Mouse (Mus musculus) heart, postnatal 25 days (tissue): ENCODE measurements at regions not wholly inside any gene's neighbourhood (a gene's known extent, or its start where the extent isn't known, plus 50 kb on each side); places are given as distances from the start of the nearest gene placed in this dataset.

Experiments used
- DNase-seq: peaks from one replicate; pipeline ENCODE4 v3.0.0; 2022; ENCODE audit warnings: low spot score
- intact Hi-C: fragments of 180-260 bp; cut with DNase I; formaldehyde crosslinking; loops from one replicate; pipeline ENCODE4 v1.15.1; 2025

DNA sequence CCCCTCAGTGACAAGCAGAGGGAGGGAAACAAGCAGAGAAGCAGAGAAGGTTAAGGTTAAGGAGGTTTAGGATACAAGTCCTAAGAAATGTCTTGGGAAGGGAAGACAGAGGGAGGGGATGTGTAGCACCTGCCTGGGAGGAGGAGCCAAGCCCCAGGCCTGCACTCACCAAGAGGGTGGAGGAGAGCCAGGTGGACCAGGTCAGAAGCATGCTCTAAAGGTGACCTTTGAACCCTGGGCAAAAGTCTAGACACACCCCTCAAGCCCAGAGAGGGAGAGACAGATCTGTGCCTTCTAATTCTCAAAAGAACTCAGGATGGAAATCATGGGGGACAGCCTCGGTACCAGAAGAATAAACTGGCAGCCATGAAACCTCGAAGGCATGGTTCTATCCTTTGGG lies 54.4 kb upstream of the Calm2 start:
- intact Hi-C loops = no loop called here
- no peak for DNase-seq

DNA sequence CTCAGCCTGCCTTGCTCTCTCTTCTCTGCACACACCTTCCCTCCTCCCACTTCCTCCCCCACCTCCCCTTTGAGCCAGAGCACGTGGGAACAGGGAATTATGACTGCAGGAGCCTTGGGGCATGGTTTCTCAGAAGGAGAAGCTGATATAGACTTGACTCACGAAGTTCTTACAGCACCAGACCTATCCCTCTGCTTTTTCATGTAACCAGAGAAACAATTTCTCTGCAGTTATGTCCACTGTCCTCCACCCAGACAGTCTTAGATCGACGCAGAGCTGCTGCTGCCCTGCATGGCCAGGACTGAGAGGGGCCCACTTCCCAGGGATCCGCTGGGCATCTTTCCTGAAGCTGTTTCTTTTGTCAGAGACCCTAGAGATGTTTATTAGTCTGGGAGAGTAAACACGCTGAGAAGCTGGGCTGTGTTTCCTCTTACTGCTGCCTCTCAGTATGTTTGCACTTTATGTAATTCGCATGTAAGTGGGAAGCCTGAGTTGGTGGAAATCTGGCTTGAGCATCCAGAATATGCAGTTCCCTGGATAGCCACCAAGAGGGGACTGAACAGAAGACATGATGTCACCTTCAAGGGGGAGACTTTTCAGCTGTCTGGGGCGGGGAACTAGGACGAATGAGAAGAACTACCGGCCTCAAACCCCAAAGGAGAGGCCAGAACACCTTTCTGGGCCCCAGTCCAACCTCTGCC lies 55.1 kb upstream of the Calm2 start:
- intact Hi-C loops = no loop called here
- no peak for DNase-seq

DNA sequence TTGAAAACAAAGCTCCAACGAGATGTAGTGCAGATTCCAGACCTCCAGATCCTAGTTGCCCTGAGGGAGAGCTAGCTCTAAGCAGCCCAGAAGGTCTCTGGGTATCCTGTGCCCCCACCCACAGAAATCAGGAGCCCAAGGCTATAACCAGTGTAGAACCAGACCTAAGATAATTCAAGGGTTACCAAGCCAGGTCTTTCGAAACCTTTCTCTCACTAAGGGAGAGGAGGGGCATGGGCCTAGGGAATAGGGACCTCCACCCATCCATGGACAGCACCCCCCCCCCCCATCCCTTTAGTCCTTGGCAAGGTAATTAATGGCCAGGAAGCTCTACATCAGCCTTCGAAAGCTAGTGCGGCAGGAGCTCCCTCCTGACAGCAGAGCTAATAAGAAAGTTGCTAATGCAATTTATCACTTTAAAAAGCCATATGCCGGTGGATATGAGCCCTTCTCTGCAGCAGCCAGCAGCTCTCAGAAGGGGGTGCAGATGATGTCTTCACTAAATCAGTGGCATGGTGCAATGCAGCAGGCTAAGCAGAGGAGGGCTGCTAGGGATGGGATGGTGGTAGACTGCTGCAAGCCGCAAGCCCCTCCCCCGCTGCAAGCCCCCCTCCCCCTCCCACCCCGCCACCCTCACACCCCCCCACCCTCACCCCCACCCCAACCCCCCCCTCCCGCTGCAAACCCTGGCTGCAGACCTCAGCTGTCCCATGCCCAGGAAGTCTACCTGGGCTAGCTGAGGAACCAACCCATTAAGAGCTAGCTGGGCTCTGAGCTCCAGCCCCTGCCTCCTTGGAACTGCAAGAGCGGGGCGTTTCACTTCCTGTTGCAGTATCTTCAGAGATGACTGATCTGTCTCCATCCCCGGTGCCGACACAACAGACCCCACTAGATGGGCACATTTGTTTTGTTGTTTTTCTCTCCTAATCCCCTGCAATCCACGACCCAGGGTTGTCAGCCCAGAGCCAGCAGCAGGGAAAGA lies 55.9 kb upstream of the Calm2 start:
- intact Hi-C loops = no loop called here
- DNase-seq = no peak

DNA sequence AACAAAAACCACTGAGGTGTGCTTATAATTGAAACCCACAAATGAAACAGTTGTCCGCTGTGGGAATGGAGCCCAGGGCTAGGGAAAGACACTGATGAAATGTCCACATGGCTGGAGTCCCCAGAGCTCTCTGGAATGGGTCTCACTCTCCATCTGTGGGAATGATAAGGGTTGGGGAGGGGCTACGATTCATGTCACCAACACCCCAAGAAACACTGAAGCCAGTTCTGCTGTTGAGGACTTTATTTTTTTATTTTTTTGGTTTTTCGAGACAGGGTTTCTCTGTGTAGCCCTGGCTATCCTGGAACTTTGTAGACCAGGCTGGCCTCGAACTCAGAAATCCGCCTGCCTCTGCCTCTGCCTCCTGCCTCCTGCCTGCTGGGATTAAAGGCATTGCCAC lies 56.8 kb upstream of the Calm2 start:
- no peak for DNase-seq

DNA sequence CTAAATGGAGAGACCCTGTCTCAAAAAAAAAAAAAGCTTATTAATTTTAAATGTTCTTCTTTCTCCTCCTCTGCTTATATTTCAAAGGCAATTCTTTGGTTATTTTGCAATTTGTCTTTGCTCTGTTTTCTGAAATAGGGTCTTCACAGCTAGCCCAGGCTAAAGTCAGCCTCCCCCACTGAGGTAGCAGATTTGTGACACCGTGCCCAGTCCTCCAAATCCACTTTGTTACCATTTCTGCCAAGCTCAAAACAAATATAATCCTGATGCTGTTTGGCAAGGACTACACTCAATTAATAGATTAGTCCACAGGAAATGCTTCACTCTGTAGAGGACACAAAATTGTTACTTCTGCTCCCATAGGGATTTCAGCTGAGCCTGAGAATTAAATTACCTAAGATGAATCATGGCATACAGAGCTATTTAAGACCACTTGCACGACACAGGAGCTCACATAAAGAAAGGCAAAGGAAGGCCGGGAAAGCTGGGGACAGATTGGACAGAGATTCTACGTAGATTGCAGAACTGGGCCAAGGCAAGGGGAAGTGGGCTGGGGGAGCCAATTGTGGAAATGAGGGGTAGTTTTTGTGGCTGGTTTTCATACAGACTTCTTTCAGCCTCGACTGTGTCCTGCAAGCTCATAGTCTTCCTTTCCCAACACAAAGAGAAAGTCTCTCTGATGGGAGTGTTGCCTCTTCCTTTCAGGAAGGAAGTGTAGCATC lies 58.4 kb upstream of the Calm2 start:
- DNase-seq = no peak
- intact Hi-C loops = no loop called here

More for the DNA sequence above, 56.8 kb upstream of the Calm2 start:
- intact Hi-C loops = no loop called here

DNA sequence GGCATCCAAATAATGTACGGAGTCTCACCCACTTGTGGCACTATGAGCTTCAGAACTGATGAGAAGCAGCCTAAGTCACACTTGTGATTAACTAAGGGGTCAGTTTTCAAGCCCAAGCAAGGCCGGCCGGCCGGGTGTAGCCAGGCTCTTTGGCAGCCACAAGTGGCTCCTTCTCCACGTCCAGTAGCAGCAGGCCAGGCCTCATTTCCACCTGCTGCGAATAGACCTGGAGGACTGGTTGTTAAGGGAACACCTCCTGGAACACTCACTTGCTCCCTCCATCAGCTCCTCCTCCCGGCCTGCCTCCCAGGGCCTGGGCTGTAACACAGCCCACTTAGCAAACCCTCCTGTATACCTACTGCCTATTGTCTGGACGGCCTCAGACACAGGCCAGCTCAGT lies 61.1 kb upstream of the Calm2 start:
- DNase-seq = no peak
- intact Hi-C loops = no loop called here

DNA sequence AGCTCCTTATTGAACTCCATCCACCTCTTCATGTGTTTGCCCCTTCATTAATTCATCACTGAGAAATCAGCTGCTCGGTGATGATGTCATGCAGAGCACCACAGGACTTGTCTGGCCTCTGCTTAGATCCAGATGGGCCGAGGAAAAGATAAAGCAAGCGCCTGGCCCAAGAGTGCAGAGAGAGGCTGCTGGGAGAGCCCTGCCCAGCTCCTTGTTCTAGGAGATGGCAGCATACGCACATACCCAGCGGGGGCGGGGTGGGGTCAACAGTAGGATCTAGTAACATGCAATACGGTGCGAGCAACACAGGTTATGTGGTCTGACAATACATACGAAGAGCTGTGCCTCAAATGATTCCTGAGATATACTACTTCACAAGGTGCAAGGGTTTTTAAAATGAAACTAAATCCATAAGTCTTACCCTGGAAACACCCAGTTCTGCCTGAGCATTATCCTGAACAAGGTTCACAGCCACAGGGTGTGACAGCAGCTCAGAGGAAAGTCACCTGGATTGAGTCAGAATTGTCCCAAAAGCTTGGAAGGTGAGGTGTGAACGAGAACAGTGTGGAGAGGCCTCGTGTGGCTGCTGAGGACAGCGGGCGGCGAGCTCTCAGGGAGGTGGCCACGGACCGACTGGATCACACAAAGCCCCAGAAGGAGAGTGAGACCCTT lies 62.0 kb upstream of the Calm2 start:
- intact Hi-C loops = no loop called here
- DNase-seq = no peak

DNA sequence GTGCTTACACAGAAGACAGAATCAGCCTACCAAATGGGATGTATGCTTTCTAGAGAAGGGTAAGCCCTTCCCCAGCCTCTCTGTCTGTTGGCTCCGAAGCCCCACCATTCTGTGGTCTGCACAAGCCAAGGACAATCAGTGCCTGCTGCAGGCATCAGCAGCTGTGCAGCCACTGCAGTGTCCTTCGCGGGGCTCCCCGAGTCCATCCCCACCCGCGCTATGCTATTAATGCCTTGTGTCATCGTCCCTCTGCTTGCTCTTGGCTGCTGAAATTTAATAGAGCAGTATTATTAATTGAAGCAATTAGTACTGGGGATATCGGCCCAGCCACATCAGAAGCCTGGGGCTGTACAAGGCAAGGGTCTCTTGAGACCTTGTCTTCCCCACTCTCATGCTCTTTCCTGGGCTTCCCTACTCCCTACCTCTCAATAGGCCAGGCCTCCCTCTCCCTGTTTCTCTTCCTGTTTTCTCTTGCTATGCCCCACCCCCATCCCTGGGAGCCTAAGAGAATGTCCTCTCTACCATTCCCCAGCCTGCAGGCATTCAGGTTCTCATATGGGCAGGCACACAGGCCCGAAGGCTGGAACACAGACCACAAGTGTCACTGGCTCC lies 65.4 kb upstream of the Calm2 start:
- DNase-seq = no peak

DNA sequence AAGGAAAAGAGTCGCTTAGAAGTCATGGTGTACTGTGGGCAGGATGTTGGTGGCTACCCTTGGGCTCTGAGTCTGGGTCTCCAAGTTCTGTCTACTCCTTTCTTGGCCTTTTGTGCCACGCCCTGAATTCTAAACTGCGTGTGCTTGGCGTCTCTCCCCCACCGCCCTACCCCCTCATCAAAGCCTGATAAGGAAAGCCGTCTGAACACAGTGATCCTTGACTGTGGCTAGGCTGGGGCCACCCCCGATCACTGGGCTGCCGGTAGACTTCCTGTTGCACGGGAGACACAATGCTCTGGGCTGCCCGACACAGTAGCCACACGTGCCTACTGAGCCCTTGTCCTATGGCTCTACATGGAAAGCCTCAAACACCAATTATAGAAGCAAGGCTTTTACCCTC lies 67.1 kb upstream of the Calm2 start:
- intact Hi-C loops = no loop called here
- no peak for DNase-seq

More for the DNA sequence above, 65.4 kb upstream of the Calm2 start:
- intact Hi-C loops = no loop called here

DNA sequence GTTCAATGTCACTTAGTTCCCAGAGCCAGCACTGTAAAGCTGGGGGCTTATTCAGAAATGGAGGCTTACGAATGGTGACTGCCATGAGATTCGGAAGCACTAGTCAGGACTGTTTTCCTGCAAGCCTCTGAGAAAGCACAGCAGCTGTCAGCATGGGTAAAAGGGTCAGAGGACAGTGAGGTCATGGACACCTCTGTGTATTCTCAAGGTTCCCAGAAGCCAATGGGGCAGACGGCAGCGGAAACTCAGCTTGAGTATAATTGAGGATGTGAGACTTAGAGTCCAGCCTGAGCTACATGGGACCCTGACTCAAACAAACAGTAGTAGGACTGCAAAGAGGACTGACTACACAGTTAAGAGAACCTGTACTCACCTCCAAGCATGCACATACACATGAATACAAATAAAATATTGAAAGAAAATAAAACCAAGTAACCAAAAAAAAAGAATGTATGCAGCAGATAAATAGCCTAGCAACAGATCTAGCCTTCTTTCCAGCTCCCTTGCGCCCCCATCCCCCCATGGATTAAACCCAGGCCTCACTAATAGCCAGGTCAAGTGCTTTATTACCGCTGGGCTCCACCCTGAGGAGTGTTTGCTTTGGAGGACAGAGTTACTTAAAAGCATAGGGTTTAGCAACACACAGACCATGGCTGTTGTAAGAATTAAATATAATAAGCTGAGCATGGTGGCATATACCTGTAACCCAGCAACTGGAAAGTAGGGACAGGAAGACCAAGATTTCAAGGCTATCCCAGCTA lies 67.8 kb upstream of the Calm2 start:
- DNase-seq = no peak
- intact Hi-C loops = no loop called here

DNA sequence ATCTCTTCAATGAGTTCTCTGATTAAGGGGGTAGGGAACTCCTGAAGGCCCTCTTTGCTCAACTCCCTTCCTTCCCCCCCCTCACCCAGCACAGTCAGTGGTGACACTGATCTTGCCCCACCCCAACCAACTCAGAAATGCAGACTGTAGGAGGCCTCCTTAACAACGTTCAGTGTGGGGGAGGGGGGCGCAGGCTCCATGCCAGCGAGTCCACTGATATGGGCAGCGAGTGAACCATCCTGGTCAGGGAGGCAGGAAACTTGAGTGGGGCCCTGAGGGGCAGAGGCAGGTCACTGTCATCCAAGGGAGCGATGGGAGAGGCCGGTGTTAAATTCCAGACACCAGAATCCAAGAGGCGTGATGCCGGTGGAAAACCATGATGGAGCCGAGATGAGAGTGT lies 70.5 kb upstream of the Calm2 start:
- no peak for DNase-seq
- intact Hi-C loops = no loop called here

DNA sequence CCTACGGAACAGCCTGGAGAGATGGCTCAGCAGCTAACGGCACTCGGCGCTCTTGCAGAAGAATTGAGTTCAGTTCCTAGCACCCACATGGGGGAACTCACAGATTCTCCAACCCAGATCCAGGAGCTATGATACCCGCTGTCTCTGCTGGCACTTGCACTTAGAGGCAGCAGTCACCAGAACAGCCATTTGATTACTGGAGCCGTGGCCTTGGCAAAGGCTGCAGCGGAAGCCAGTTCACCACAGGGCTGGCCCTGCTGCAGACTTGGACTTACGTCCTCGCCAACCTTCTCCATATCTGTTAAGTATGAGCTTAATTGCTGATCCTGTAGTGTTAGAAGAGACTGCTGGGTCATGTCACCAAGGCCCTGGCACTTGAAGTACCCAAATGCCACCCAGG lies 72.7 kb upstream of the Calm2 start:
- DNase-seq = no peak
- intact Hi-C loops = no loop called here

DNA sequence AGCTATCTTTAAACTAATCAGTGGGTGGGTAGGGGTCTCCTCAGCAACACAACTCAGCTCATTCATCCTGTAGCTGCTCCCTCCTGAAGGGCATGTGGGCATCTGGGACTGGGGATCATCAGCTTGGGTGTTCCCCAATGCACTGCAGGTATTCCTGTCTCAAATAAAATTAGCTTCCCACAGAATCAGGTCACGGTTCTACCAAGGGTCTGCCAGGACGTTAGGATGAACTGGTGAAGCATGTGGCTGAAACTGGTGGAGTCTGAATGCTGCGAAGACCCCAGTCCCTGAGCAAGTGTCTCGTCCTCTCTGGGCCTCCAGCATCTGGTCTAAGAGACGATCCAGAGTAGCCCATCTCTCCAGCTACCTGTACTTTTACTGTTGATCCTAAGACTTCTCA lies 74.1 kb upstream of the Calm2 start:
- intact Hi-C loops = no loop called here
- no peak for DNase-seq

DNA sequence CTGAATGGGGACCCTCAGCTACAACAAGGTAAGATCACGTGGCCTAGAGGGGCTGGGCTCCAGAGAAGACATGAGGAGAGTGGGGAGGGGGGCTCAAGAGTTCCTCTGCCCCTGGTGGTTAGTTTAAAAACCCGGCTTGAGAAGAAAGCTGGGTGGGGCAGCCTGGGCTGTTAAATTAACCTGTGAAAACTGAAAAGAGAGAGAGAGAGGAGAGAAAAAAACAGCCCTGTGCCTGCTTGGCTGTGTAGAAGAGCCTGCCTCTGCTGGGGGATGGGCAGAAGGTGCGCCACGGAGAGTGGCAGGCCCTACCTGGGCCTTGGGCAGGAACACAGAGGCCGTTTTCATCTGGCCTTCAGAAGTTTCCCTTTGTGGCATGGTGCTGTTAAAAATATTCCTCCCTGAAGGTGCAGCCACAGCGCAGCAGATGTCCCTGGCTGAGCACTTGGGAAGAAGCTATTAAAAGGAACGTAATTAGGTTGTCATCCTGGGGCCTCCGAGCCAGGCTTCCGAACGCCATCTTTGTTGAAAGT lies 75.0 kb upstream of the Calm2 start:
- DNase-seq = no peak
- intact Hi-C loops = no loop called here

DNA sequence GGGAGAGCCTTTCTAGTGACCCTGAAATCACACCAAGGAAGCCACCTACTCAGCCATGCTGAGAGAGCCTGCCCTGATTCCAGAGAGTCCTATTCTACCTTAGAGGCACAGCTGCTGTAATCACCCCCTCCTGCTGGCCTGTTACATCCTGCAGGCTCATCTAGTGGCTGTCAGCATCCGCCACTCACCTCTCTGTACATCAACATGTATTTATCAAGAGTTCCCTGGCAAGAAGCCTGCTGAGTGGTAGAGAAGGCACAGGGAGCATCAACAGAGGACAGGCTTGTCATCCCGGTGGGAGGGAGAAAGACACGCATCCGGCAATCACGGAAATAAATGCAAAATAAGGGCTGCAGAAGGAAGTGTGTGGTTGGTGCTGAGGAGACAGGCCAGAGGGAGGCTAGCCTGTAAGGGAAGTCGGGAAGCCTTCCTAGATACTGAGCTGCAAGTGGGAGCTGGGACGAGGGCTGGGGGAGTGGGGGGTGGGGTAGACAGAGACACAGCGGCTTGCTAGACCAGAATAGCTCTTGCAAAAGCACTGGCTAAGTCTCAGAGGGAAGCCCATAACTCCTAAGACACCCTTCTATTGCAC lies 75.9 kb upstream of the Calm2 start:
- intact Hi-C loops = no loop called here
- DNase-seq = no peak

DNA sequence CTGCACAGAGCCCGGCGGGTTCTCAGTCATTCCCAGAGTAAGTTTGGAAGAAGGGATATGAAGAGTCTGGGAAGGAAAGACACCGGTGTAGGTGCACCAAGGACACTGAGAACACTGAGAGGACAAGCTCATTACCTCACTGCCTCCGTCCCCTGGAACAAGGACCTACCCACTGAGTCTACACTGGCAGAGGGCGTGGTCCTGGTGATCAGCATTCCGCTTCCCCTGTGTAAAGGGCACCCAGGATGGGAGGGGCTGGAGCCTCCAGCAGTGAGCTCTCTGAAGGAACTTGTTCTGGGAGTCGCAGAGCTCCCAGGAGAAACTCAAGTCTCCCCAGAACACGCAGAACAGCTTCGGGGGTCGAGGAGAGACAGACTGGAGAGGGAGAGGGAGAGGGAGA lies 76.9 kb upstream of the Calm2 start:
- intact Hi-C loops = no loop called here
- DNase-seq = no peak

DNA sequence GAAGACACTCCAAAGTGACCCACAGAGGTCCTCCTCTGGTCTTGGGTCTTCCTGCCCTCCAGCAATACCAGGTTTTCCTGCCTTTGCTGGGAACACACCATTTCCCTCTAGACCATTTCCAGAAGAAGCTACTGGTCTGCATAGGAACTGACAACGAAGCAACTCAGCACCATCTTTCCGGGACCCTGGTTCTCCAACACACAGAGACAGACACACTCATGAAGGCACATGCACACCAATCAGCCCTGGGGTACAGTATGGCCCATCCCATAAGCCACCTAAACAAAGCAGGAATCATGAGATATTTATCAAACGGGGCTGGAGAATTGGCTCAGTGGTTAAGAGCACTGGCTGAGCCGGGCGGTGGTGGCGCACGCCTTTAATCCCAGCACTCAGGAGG lies 80.4 kb upstream of the Calm2 start:
- DNase-seq = no peak
- intact Hi-C loops = no loop called here

DNA sequence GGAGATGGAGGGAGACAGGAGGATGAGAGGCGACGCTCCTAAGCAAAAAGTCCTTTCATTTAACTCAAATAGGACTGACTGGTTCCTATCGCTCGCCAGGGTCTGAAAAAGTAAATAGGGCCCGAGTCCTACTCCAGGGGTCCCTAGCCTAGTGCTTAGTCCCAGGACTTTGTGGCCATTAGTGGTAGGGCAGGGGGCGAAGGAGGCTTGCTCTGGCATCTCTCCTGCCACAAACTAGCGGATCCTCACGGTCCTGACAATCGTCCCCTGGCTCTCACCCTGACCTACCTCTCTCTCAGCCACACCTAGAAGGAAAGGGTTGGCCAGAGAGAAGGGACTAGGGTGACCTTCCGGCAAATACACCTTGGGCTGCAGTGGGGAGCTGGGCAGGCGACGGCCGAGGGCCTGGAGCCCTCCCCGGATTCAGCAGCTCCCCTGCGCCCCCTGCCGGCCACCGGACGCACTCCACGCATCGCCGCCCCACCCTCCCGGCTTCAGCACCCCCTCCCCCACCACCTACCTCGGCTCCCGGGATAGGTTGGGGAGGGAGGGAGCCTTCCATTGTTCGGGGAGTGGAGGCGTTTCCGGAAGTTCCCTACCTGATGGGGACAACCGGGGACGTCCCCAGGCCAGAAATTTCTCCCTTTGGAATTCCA lies 83.6 kb upstream of the Calm2 start:
- intact Hi-C loops = loop anchor here (2.0 kb wide), 2 partner anchors 83 to 215 kb away; partner anchors contain the start of gene Calm2
- DNase-seq = peak; percentile 73
